Mouse (Mus musculus) kidney, adult 2 months (tissue): ENCODE results near the gene Rbm5.

Experiments
- CTCF ChIP-seq: fragments of 200-500 bp; conservative IDR thresholded peaks from 2 replicates; pipeline ENCODE4 v1.5.1; 2011; ENCODE audit warnings: low read depth, mild to moderate bottlenecking, control low read depth, low read length, moderate library complexity, mixed read lengths; ENCODE audit not compliant: insufficient read depth, insufficient read length
- POLR2A ChIP-seq: fragments of 200-500 bp; IDR thresholded peaks from one replicate; pipeline ENCODE4 v1.6.1; 2011; ENCODE audit warnings: low read depth, low read length, control low read depth

- TF ChIP-seq CTCF (no peak), POLR2A (no peak)
Observed at GRCm38 (mm10) chr9:107727041-107727440, 43.8 kb downstream of the Rbm5 start.
